Mouse (Mus musculus): ENCODE data around the gene Ddx20. TPM values are rescaled to one million over a fixed set of nuclear protein-coding genes. Genes with fewer than 3 reads are reported as not detected.
"Not testable (repeated sequence)": the region's sequence is repeated elsewhere in the genome, so short reads cannot be mapped to it uniquely, and the experiment has no call there.

Ddx20 gene
- total RNA-seq, 2 experiments from 2014 or later: 30.4 to 51.9 TPM

DNA sequence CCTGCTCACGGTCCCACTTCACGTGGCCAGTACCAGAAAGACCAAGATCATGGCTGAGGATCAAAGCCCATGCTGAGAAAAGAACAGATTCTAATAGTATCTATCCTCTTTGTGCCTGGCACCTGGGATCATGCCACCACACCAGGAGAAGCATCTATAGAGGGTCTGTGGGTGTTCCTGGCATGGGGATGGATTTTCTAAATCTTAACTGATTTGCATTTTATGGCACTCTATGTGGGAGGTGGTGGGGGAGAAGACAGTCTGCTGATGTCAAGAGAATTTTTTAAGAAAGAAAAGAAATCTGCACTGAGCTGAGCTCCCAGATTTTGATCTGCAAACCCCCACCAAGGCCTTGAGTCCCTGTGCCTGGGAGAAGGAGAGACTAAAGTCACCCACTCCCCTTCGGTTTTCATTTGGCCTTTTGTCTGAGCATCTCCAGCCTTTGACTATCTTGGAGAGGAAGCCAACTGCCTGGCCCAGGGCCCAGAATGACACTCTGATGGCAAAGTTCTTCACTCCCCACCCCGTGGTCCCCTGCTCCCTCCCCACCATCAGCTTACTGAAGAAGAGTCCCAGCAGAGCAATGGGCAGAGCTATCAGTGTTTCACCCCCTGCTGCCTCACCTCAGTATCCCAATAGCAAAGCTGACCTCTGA lies 19.1 kb upstream of the Ddx20 start:
- ATAC-seq (replicated peaks; ENCODE audit: poor library complexity): no peak

GRCm38 (mm10) chr3:105705561-105705960 lies 18.2 kb upstream of the Ddx20 start:
- no peak for ATAC-seq (replicated peaks; ENCODE audit: poor library complexity)

DNA sequence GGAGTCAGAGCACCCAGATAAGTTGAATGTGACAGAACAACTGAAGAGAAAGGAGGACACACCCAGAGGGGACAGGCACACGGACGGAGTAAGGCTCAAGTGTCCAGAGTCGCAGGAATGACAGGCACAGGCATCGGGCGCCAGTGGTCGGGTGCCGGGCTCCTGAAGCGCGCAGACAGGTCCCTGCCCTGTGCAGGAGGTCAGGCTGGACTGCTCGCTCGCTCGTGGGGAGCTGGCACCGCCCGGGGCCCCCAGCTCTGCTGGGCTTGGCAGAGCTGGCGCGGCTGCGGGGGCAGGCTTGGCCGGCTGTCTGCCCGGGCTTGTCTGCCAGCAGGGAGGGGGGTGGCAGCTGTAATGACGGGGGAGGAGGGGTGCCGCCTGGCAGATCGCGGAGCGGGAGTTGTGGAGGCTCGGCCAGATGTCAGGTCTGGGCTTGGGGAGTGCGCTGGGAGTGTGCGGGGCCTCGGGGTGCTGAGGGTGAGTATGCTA lies 17.7 kb upstream of the Ddx20 start:
- ATAC-seq (replicated peaks; ENCODE audit: poor library complexity): peak; percentile 21

- ATAC-seq (replicated peaks; ENCODE audit: poor library complexity): peak; percentile 84
Measured at GRCm38 (mm10) chr3:105704031-105705008, 16.9 kb upstream of the Ddx20 start, which contains the start of gene Inka2. Inka2 (plus strand) TSS chr3:105704599.

DNA sequence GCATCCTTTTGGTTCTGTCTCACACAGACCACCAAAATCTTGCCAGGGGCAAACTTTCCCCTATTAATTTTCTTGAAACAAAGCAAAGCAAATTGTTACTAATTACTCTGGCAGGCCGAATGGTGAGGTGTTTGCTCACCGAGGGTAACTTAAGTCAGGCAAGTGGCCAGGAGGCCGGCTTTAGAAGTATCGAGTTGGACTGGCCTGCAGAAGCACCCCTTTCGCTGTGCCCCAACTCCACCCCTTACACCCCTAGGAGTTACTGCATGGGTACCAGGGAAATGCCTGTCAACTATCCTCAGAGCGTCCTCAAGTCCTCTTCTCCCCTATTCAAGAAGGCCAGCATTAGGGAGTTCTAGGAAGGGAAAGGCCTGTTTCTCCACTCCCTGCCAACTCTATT lies 16.2 kb upstream of the Ddx20 start:
- no peak for ATAC-seq (replicated peaks; ENCODE audit: poor library complexity)

- peak; percentile 10 for ATAC-seq (replicated peaks; ENCODE audit: poor library complexity)
Measured at GRCm38 (mm10) chr3:105701399-105701798, 14.0 kb upstream of the Ddx20 start.

DNA sequence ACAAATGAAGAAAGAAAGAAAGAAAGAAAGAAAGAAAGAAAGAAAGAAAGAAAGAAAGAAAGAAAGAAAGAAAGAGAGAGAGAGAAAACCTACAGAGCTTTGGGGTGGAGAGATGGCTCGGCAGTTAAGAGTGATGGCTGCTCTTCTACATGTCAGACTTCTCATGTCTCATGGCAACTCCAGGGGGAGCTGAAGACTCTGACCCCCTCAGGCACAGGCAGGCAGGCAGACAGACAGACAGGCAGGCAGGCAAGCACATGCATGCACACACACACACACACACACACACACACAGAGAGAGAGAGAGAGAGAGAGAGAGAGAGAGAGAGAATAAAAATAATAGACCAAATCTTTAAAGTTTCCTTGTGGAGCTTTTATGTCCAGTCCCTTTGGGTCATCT lies 13.4 kb upstream of the Ddx20 start:
- not testable (repeated sequence) for ATAC-seq (replicated peaks; ENCODE audit: poor library complexity)

DNA sequence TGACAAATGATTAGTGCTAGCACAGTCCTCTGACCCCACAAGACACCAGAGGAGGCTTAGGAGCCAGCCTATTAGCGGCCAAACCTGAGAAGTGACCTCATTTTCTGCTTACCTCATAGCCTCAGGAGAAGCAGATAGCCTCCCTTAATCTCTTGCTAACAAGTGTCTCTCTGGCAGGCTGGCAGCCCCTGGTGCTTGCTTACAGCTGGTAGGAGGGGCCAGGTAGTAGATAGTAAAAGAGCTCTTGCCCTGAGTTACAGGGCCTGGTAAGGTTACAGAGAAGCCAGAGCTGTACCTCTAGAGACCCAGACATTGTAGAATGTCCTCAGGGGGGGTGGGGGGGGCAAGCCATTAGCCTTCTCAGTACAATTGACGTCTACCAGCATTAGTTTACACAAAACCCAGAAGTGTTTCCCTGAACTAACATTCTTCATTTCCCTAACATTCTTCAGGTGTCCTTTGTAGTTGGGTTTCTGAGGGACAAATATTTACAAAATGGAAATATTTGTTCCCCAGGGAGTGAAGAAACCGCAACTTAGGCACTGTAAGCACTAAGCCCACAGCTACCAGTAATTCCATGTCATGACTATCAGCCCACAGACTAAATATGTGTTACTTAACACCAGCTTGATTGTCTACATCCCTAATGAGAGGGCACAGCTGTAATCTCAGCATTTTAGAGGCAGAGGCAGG lies 12.0 kb upstream of the Ddx20 start:
- peak; percentile 82 for ATAC-seq (replicated peaks; ENCODE audit: poor library complexity)

- peak; percentile 19; the same call in 1 of the 2 replicates for ATAC-seq (replicated peaks; ENCODE audit: poor library complexity)
Measured at GRCm38 (mm10) chr3:105698311-105698710, 10.9 kb upstream of the Ddx20 start.

DNA sequence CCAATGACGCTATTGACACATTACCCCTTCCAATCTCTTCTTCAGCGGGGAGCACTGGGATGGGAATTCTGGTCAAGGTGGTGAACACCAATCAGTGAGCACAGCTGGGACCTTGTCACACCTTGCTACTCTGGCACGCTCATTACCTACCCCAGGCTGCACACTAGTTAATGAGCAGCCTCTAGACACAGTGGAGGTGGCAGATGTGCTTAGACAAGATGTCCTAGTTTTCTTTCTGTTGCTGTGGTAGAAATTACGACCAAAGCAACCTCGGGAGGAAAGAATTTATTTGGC lies 9.7 kb upstream of the Ddx20 start:
- ATAC-seq (replicated peaks; ENCODE audit: poor library complexity): no peak

DNA sequence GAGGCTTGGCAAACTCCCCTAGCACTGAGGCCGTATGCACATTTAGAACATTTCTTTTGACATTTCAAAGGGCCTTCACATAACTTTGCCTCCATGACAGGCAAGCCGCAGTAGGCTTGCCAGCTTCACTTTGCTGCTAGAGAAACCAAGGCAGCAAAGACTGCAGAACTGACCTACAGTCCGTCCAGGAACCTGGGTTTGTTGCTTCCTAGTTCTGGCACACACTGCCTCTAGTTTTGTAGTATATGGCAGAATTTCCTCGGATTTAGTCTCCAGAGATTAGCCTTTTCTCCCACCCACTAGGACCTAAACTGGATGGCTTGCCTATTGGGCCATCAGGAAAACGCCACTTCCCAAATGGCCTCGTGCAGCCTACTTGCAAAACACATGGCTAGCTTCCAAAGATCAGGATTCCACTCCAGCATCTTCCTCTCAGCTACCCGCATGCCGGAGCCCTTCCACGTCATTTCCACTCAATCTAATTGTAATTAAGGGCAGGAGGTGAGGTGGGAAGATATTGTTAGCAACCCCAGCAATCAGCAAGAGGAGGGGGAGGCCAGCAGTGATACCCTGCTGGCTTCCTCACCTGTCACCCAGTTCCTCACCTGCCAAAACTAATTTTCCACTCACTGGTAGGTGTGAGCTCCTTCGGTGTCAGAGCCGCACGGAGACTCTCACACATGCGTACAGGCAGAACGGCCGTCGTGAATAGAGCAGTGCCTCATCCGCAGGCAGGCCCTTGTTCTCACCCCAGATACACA lies 9.2 kb upstream of the Ddx20 start:
- no peak for ATAC-seq (replicated peaks; ENCODE audit: poor library complexity)

DNA sequence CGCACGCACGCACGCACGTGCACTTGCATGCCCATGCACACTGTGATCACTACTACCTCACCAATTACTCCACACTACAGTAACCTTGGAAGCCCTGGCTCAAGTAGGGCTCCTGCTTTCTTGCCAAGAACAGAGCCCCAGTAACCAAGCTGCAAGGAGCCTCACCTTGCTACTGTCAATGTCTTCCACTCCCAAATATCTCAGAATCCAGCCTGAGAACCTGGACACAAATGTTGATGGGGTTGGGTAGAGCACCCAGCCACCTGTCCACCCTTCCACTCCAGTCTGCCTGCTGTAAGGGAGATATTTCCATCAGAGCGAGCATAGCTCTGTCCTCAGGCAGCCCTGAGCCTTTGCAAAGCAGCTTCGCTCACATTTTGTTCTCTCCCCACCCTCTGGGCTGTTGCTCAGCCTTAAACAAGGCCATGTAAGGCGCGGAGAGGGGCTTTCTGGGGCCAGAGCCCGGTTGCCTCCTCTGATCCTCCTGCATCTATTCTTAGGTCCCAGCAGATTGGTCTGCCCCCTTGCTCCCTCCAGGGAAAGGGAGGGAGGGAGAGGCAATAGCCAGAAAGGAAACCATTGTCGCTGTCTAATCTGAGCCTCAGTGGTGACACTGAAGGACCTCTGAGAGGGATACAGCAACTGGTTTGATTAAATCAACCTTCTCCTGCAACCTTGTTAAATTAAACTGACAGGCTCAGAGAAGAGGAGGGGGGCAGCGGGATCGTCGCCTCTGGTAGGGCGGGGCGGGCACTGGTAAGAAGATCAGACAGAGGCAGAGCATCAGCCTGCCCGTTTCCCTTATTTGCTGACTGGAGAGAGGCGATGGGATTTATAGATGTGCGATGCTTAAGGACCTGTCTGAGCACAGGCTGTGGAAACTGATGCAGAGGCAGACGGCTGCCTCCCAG lies 8.4 kb upstream of the Ddx20 start:
- no peak for ATAC-seq (replicated peaks; ENCODE audit: poor library complexity)

- ATAC-seq (replicated peaks; ENCODE audit: poor library complexity): no peak
Measured at GRCm38 (mm10) chr3:105693327-105694080, 6.1 kb upstream of the Ddx20 start.

- ATAC-seq (replicated peaks; ENCODE audit: poor library complexity): no peak
Measured at GRCm38 (mm10) chr3:105688536-105688935, 1.2 kb upstream of the Ddx20 start.

GRCm38 (mm10) chr3:105686394-105687323 lies 715 bp downstream of the Ddx20 start:
- ATAC-seq (replicated peaks; ENCODE audit: poor library complexity): no peak

DNA sequence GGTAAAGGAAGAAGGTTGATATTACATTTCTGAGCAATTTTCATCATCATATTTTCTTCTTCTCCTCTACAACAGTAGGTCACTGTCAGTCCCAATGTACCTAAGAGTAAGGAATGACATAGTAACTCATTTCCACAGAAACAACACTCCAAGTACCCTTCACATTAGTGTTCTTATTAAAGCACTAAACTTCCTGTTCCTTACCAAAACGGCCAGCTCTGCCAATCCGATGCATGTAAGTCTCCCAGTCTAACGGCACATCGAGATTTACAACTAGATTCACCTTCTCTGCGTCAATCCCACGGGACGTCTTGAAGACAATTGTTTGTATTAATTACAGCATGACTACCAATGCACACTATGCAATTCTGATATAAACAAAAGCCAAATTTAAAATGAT lies 7.0 kb downstream of the Ddx20 start:
- no peak for ATAC-seq (replicated peaks; ENCODE audit: poor library complexity)

DNA sequence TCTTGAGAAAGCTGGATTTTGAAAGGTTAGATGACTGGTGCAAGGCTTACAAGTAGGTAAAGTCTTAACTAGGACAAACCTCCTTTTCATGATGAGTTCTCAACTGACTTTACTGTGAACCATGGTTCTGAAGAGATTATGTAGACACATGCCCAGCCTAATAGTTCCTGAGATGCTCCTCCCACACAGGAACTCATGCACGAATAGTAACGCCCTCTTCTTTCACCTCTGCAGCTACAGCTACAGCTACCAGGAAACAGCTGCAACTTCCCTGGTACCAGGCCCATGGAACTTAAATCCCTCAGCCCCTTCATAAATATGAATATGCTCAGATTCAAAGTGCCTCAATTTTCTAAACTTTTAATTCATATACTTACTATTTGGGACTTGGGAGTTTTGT lies 11.4 kb downstream of the Ddx20 start:
- peak; percentile 56 for ATAC-seq (replicated peaks; ENCODE audit: poor library complexity)

Data from megakaryocyte progenitor cell, adult 5-6 weeks (primary cell).